Mouse (Mus musculus) C2C12 (cell line): ENCODE measurements around the gene Gm6096. TPM values are rescaled to one million over a fixed set of nuclear protein-coding genes. Genes with fewer than 3 reads are reported as not detected.

Source experiments
- H3K27me3 ChIP-seq: one replicate; pipeline ENCODE4 v1.6.1; 2011; ENCODE audit not compliant: control insufficient read depth, insufficient read depth, insufficient read length
- H3K36me3 ChIP-seq: one replicate; pipeline ENCODE4 v1.6.1; 2011; ENCODE audit not compliant: control insufficient read depth, insufficient read depth
- H3K4me3 ChIP-seq: one replicate; pipeline ENCODE4 v1.5.1; 2011; ENCODE audit warnings: mild to moderate bottlenecking, control low read depth; ENCODE audit not compliant: poor library complexity, insufficient read depth, severe bottlenecking
- H3K79me2 ChIP-seq: one replicate; pipeline ENCODE4 v1.6.1; 2011; ENCODE audit not compliant: control insufficient read depth, insufficient read depth
- H3K79me3 ChIP-seq: one replicate; pipeline ENCODE4 v1.6.1; 2011; ENCODE audit warnings: low read depth, control low read depth
- H3ac ChIP-seq: one replicate; pipeline ENCODE3; 2011; ENCODE audit warnings: low read depth; ENCODE audit not compliant: control insufficient read depth, insufficient read length
- CEBPB ChIP-seq: IDR thresholded peaks from one replicate; pipeline ENCODE4 v1.6.1; 2011; ENCODE audit warnings: low read depth, mild to moderate bottlenecking, control low read depth, moderate library complexity
- CTCF ChIP-seq: IDR thresholded peaks from one replicate; pipeline ENCODE4 v1.5.1; 2011; ENCODE audit not compliant: control insufficient read depth, insufficient read depth, insufficient read length
- FOSL1 ChIP-seq: IDR thresholded peaks from one replicate; pipeline ENCODE4 v1.8.0; 2011; ENCODE audit warnings: mild to moderate bottlenecking, low read length; ENCODE audit not compliant: poor library complexity, insufficient read depth, severe bottlenecking
- MAX ChIP-seq: IDR thresholded peaks from one replicate; pipeline ENCODE4 v1.6.1; 2011; ENCODE audit warnings: mild to moderate bottlenecking, control low read depth
- MYOD1 ChIP-seq: IDR thresholded peaks from one replicate; pipeline ENCODE4 v1.6.1; 2011; ENCODE audit warnings: low read depth; ENCODE audit not compliant: control insufficient read depth, insufficient read length
- MYOG ChIP-seq: IDR thresholded peaks from one replicate; pipeline ENCODE4 v1.6.1; 2011; ENCODE audit not compliant: control insufficient read depth, insufficient read length; ENCODE audit errors: extremely low read depth
- USF1 ChIP-seq: IDR thresholded peaks from one replicate; pipeline ENCODE4 v1.6.1; 2011; ENCODE audit warnings: low read depth, mild to moderate bottlenecking, control low read depth, moderate library complexity
- polyA plus RNA-seq: library from polyadenylated mRNA; unstranded; fragments of >200 nt; fragmentation: generic; extraction: Trizol; gene quantifications from one replicate; pipeline ENCODE4 v1.2.1, GENCODE M21; 2012; ENCODE audit warnings: missing spikeins

The Gm6096 gene
- polyA plus RNA-seq, 1 experiment, result 0.11 TPM

DNA sequence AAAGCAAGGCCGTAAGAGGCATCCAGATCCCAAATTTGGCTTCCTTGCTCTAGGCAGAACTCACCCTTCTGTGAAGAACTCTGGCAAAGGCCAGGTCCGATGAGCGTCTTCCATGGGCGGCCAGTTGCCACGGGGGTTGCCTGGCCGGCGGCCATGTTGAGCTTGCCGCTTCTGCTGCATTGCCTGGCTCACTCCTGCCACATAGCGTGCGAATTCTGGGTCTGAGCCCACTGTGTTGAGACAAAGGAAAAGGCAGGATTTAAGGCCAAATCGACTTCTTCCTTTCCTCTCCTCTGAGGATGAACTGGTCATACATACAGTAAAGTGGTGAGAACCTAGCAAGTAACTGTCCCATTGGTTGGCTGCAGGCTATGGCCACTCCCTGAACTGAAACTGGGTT, 8.7 kb upstream of the Gm6096 start:
- no peaks in the 10 kb centered on the region for H3K27me3 ChIP-seq
- H3K79me2 ChIP-seq, result no peaks in the 10 kb centered on the region
- no peaks in the 10 kb centered on the region for H3K79me3 ChIP-seq
- H3K4me3 ChIP-seq, result no peak overlapping the region
- peaks cover 67% of the 10 kb centered on the region for H3K36me3 ChIP-seq
- H3ac ChIP-seq, result no peak overlapping the region
- TF ChIP-seq CTCF (no peak), MYOG (no peak), FOSL1 (no peak), MAX (no peak), USF1 (no peak), CEBPB (no peak), MYOD1 (no peak)

DNA sequence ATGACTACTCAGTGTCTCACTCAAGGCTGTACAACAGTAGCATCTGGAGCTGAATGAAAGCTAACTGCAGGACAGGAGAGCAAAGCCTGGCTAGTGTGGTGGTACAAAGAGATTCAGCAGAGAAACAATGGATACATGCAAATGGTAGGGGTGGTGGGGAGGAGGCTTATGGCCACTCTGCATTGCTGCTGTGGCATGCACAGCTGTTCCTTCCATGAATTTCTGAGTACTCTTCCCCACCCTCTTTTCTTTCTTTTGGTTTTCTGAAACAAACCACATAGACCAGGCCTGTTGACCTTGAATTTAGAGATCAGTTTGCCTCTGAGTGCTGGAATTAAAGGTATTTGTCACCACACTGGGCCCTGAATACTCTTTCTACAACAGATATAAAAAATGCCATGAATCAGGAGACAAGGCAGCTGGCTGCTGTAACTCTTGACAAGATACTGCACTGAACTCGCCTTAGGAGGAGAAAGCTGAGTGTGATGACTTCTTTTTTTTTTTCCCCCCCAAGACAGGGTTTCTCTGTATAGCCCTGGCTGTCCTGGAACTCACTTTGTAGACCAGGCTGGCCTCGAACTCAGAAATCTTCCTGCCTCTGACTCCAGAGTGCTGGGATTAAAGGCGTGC, 3.9 kb upstream of the Gm6096 start:
- Histone ChIP-seq H3K79me3 (peaks cover 3% of the 10 kb centered on the region), H3K27me3 (no peaks in the 10 kb centered on the region), H3K4me3 (no peak overlapping the region), H3K36me3 (peaks cover 63% of the 10 kb centered on the region), H3ac (no peak overlapping the region), H3K79me2 (no peaks in the 10 kb centered on the region)
- TF ChIP-seq FOSL1, result no peak
- TF ChIP-seq CEBPB, result no peak
- TF ChIP-seq MYOG, result no peak
- TF ChIP-seq USF1, result no peak
- no peak for TF ChIP-seq CTCF
- no peak for TF ChIP-seq MYOD1
- no peak for TF ChIP-seq MAX

DNA sequence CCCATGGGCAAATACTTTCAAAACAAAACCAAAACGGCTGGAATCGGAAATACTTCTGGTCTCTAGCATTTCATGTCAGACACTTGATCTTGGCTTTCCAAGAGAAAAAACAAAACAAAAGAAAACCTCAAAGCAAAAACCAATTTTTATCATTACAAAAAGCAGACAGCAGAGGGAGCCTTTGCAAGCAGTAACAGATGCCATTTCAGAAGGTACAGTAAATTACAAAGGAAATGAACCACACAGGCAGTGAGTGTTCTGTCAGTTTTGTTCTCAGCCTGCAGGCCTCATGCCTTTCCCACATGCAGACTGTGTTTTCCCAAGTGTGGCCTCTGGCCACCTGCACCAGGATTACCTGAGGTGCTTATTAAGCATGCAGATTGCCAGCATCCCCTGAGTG, 1.2 kb downstream of the Gm6096 start:
- peaks cover 73% of the 10 kb centered on the region for H3K36me3 ChIP-seq
- H3K79me3 ChIP-seq, result peaks cover 3% of the 10 kb centered on the region
- H3K79me2 ChIP-seq, result no peaks in the 10 kb centered on the region

DNA sequence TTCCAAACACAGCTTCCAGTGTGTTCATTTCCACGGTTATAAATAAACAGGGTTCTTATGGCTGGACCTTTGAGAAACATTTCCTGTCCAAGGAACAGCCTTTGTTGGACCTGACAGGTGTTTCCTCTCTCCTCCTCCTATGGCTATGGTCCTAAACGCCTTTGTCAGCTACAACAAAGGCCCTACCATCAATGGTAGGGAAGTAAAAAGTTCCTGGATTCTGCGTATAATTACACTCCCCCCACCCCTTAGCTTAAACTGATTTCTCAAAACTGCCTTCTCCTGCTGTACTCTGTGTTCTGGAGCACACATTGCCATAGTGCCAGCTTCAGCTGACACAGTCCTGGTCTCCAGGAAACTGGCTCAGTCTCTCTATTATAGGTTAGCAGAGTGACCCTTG, 4.3 kb downstream of the Gm6096 start:
- peaks cover 78% of the 10 kb centered on the region for H3K36me3 ChIP-seq
- H3K79me3 ChIP-seq, result peaks cover 3% of the 10 kb centered on the region
- no peak for TF ChIP-seq CEBPB
- H3K79me2 ChIP-seq, result no peaks in the 10 kb centered on the region
- H3K4me3 ChIP-seq, result no peak overlapping the region
- H3ac ChIP-seq, result no peak overlapping the region
- H3K27me3 ChIP-seq, result no peaks in the 10 kb centered on the region

More for the DNA sequence above, 1.2 kb downstream of the Gm6096 start:
- Histone ChIP-seq H3K27me3 (no peaks in the 10 kb centered on the region), H3K4me3 (no peak overlapping the region), H3ac (no peak overlapping the region)
- no peak for TF ChIP-seq CEBPB
- TF ChIP-seq FOSL1, result no peak
- no peak for TF ChIP-seq MYOD1
- no peak for TF ChIP-seq USF1
- no peak for TF ChIP-seq MAX
- no peak for TF ChIP-seq CTCF
- TF ChIP-seq MYOG, result no peak

DNA sequence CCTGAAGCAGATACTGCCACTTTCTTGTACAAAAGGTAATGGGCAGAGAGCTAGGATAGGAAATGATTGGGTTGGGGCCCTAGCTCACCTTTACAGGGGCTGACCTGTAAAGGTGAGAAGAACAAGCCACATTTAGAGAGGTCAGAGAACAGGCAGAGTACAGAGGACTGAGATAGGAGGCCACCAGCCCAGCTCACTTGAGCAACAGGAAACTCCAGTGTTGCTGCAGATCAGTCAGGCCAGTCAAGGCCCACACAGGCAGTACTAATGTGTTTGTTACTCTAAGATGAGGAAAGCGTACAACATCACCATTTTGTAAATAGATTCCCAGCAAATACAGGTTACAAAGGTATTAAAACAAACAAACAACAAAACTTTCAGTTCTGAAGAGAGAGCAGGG, 5.1 kb downstream of the Gm6096 start:
- no peaks in the 10 kb centered on the region for H3K79me2 ChIP-seq
- H3K4me3 ChIP-seq, result no peak overlapping the region
- H3ac ChIP-seq, result no peak overlapping the region
- H3K27me3 ChIP-seq, result no peaks in the 10 kb centered on the region
- TF ChIP-seq CTCF, result no peak
- no peak for TF ChIP-seq USF1
- TF ChIP-seq MAX, result no peak
- TF ChIP-seq MYOG, result no peak
- TF ChIP-seq CEBPB, result no peak
- TF ChIP-seq MYOD1, result no peak
- no peak for TF ChIP-seq FOSL1
- H3K79me3 ChIP-seq, result peaks cover 2% of the 10 kb centered on the region
- H3K36me3 ChIP-seq, result peaks cover 75% of the 10 kb centered on the region

DNA sequence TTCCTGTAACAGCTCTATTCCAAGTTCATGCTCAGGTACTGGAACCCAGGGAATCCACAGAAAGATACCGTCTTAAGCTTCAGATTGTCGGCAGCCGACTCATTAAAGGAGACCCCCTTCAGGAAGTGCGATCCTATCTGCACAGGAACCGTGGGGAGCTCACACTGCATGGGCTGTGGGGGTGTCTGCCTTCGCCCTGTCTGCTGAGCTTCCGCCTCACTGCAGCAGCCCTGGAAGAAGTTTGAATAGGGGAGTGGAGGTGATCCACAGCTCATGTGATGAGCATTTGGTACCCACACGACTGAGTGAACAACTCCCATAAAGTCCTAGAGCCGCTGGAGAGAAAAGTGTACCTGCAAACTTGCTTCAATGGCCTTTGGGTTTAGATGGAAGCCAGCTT, 6.4 kb downstream of the Gm6096 start:
- TF ChIP-seq MYOD1 (no peak), CTCF (no peak), MYOG (no peak), CEBPB (no peak), USF1 (no peak), MAX (no peak), FOSL1 (no peak)
- no peaks in the 10 kb centered on the region for H3K27me3 ChIP-seq
- peaks cover 79% of the 10 kb centered on the region for H3K36me3 ChIP-seq
- no peak overlapping the region for H3K4me3 ChIP-seq
- no peaks in the 10 kb centered on the region for H3K79me2 ChIP-seq
- no peak overlapping the region for H3ac ChIP-seq
- no peaks in the 10 kb centered on the region for H3K79me3 ChIP-seq
